Mouse (Mus musculus) frontal cortex, postnatal 25 days (tissue): Measurements from ENCODE around the gene Ncoa5.

Experiments used
- DNase-seq, 2 experiments: peaks; one replicate each; pipeline ENCODE4 v3.0.0; 2022; ENCODE audit warnings: low spot score in 2 of 2

Gene Ncoa5

DNA sequence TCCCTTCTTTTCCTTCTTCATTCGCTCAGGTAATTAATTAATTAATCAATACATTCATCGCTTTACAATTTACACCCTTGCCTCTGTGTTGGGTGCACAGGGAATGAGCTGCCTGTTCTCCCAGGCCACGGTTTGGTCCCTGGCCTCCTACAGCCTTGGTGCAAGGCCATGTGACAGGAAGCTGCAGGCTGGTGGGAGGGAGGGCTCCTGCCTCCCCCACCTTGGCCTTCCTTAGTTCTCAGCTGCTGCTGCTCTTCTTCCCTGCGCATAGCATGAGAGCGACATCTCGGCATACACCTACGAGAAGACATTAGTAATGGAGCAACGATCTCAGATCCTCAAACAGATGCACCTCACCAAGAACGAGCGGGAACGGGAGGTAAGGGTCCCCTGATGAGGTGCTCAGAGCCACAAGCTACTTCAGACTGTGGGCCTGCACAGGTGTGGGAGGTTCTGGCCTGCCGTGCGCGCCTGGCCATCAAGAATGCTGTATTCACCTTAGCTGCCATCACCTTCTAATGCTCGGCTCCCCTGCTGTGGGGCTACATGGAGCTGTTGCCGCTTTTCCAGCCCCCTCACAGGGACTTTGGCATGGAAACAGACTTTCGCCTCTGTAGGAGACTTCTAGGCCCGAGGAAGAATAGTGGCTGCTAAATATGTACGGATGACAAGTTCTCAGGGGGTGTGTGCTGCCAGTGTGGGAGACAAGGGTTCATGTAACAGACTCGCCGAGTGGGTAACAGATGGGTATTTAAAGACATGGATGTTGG, 39.8 kb downstream of the Ncoa5 start:
- DNase-seq = no peak

DNA sequence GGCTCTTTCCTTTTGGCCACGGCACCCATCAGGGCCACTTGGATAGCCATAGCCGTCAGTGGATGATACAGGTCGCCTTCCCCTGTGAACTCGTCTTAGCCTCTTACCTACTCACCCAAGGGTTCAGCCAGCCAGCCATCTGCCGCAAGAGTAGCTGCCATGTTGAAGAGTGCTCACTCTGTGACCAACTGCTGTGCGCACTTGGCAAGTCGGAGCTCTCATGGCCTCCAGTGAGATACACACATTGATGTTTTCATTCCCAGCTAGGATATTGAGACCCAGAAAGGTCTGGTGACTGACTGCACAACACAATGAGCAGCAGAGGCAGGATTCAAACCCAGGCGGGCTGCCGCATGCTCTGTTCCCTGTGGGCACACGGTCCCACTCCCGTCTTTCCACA, 40.5 kb downstream of the Ncoa5 start:
- DNase-seq = no peak

DNA sequence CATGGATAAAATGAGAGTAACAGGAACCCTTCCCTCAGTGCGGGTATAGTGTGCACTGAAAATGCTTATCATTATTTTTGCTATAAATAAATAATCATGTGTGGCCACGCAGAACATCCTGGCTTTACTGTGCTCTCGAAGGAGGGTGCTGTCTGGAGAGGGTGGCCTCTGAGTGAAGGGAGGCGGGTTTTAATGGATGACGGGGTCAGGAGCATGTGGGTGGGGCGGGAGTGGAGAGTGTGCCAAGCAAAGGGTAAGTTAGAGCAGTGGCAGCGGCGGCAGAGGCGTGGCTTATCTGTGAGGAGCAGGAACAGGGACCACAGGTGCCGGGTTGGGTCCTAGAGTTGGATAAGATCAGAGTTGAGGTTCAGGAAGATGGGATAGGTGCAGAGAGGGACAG, 42.9 kb downstream of the Ncoa5 start:
- DNase-seq = no peak

DNA sequence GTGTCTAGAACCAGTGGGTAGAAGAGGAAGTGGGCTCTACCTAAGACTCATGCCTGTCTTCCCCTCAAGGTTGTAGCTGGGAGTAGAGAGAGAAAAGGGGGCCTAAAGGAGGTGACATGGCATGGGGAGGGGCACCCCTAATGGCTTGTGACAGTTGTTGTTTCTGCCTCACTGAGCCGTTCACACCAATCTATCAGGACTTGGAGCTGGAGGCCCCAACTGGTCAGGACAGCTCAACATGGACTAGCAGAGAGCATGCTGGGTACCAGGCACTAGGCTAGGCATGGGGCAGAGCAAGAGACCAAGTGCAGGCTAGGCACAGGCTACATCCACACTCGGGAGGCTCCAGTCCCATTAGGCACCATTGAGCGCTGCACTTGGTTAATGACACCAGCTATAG, 43.6 kb downstream of the Ncoa5 start:
- no peak for DNase-seq

DNA sequence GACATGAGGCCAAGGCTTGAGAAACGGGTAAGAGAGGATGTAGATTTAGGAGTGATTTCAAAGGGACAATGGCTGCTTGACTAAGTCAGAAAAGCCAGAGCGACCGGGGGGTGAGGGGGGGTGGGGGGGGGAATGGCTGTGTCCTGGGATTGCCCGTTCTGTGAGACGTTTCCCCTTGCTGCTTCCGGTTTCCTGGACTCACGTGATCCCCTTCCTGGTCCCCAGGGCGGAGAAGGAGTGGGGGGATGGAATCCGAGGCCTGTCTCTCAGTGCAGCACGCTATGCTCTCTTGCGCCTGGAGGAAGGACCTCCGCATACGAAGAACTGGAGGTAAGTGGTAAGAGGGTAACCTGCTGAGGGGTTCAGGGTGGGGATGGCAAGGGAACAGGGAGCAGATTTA, 45.9 kb downstream of the Ncoa5 start:
- DNase-seq = no peak

DNA sequence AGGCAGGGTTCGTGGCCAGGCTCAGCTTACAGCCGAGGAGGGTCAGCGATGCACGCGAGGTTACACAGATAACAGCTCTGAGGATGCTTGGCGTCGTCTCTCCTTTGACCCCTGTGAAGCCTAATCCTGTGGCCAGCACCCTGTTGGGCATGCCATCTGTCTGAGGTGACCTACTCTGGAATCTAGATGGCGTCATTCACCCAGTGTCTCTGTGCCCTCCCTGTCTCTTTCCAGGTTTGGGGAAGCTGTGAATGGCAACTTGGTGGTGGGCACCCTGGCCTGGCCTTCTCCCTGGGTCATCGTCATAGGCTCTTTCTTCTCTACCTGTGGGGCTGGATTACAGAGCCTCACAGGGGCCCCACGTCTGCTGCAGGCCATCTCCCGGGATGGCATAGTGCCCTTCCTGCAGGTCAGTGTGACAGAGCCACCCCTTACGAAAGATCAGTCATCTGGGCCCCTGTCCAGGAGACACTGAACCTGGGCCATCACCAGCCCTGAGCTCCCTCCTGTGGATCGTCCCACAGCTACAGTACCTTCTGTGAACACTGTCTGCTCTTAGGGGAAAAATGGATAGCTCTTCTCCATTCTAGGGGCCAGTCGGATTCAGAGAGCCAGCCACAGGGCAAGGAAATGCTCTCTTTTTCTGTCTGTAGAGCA, 48.2 kb downstream of the Ncoa5 start:
- DNase-seq = no peak

DNA sequence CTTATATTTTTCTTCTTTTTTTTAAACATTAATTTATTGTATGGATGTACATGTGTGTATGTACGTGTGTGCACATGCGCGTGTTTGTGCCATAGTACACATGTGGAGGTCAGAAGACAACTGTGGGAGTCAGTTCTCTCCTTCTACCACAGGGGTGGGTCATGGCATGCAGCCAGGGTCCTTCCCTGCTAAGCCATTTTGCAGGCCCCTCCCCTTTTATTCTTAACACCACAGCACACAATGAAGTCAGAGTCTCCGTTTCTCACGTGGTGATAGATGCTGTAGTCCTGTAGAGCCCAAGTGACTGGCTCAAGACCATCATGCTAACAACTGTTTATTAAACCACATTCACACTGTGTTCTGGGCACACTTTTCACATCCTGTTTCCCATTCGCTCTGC, 48.7 kb downstream of the Ncoa5 start:
- DNase-seq = no peak

DNA sequence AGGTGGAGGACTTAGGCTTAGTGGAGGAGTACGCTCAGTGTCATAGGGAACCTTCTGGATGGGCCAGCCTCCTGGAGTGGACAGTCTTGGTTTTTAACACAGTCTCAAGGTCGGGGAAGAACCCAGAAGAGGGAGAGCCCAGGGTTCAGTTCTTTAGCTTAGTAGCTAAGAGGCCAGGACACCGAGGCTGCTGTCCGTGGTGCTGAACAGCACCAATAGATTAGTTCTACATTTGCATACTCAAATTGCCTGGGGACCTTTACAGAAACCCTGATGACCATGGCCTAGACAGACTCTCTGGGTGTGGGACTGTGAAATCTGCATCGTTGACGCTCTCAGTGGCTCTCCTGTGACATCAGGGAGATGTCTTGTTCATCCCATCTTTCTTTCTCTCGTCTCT, 54.9 kb downstream of the Ncoa5 start:
- DNase-seq = no peak

DNA sequence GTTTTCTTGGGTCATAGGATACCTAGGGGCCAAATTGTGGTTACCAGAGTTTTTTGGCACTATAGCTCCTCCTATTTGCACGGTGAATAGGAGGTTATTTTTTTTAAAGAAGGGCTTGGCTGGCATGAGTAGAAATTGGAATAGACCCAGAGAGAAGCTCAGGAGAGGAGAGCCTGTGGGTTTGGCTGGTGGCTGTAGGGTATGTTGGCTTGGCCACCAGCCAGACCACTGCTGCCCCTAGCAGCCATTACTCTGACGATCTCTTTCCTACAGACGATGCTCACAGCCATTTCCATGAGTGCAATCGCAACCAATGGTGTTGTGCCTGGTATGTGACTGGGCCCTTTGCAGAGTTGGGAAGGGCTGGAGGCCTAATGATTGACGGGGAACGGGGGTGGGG, 59.1 kb downstream of the Ncoa5 start:
- DNase-seq = no peak

DNA sequence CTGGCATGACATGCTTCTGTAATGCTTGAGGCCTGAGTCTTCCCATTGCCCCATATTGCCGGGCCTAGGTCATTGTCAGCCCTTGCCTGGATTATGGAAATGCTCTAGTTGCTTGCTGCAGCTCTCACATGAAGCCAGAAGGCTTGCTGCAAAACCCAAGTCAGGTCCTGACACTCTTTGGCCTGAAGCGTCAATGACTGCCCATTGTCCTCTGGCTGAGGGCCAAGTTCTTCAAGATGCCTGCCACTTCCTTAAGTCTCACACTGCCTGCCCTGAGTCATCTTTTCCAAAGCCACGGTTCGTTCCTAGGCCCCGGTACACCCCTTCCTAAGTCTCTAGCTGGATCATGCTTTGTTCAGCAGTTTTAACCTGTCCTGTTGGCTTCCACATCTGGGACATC, 62.0 kb downstream of the Ncoa5 start:
- DNase-seq = no peak

DNA sequence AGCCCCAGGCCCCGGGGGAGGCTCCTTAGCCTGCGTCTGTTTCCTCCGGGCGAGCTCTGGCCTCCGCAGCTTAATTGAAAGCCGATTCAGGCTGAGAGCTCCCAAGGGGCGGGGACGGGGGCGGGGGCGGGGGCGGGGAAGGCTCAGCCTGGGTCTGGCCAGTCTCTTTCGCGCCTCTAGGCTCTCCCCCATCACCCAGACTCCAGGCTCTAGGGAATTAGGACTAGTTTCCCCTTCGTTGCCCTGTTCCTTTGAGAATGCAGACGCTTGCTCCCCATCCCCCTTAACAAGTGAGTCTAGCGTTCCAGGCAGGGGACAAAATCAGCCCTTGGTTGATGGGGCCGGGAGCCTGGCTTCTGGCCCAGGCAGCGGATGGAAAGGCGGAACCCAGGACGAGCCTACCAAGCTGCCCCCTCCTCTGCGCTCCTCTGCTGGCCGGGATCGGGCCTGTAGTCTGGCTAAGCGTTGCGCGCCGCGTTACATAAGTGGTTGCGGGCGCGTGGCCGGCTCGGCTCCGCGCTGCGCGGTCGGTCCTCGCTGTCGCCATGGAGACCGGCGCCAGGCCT, 64.0 kb downstream of the Ncoa5 start:
- DNase-seq = peak in 1 of 2 experiments; percentile 51

DNA sequence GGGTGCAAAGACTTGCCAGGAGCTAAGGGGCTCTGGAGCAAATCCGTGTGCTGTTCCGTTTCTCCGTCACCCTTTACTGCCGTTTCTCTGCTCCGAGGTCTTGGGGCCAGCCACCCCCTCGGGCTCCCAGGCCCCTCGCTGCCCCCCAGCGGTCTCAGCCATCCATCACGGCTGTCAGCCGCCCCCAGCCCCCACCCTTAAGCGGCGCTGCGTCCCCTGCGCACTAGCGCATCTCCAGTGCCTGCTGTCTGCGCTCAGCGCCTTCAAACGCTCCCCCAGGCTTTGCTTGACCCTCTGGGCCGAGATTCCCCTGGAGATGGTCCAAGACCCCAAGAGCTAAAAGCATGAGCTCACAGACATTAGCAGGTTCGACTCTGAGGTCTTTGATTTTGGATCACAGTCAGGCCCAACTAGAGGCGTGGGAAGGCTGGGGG, 65.3 kb downstream of the Ncoa5 start:
- no peak for DNase-seq

DNA sequence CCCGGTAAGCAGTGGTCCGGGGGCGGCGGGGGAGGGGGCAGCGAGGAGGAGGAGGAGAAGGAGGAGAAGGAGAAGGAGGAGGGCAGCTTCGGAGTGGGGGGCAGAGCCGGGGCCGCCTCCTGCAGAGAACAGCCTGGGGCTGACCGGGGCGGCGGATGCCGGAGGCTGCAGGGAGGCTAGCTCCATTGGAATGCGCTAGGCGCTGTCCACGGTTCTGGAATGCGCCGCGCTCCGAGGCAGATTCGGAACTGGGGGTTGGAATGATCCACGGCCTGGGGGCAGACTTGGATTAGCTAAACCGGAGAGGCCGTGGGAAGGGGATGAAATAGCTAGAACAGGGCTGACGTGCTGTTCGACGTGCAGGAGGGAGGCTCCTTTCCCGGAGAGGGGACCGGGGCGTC, 66.2 kb downstream of the Ncoa5 start:
- DNase-seq = peak in 1 of 2 experiments; percentile 43

DNA sequence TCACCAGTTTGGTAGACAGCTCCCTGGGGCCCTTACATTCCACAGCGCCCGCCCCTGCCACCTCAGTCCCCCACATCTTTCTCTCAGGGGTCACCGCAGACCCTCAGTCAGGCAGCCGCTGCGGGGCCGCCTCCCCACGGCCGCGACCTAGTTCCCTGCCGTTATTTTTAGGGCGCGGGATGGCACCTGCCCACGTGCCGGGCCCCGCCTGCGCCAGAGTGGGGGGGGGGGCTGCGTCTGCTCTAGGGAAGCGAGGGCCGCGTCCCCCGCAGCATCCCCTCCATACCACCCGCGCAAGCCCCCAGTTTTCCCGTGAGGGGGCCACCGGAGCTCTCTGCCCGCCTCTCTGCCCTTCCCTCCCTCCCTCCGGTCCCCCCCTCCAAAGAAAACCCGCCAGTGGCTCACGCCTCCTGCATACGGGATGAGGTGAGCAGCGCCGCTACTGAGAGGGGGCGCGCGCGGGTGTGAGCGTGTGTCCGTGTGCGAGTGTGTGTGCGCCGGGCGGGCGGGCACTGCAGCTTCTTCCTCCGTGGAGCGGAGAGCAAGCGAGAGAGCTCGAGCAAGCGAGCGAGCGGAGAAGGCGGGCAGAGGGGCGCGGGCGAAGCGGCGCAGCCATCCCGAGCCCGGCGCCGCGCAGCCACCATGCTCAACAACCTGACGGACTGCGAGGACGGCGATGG, 66.8 kb downstream of the Ncoa5 start:
- peak; percentile 51 to 63 for DNase-seq

DNA sequence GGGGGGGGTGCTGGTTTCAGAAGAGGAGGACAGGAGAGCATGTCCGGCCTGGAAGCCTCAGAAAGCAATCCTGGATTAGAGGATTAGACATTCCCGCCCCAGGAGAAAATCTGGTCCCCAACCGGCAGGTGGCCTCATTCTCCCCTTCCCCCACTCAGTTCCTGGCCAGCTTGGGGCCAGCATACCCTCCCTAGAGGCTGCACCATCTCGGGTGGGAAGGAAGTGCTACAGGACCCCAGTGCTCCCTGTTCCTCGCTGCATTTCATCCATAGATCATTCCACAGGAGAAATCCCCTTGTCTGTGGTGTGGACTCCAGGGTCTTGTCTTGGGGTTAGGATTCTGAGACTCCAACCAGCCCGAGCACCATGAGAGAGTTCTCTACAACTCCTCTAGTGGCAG, 67.5 kb downstream of the Ncoa5 start:
- DNase-seq = no peak

DNA sequence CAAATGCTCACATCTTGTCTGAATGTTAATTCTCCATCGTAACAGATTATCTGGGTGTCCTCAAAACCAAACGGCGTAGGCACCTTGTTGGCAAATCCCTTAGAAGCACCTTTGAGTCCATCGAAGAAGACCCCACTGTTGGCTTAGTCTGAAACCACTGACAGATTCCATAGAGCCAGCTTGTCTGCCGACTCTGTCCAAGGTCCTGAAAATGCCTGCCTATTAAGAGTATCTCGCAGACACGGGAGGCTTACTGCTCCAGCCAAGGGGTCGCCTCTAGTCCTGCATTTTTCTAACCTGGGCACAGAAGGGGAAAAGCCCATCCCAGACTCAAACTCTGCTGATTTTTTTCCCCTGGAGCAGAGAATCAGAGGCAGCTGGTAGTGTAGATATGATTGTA, 68.3 kb downstream of the Ncoa5 start:
- no peak for DNase-seq

DNA sequence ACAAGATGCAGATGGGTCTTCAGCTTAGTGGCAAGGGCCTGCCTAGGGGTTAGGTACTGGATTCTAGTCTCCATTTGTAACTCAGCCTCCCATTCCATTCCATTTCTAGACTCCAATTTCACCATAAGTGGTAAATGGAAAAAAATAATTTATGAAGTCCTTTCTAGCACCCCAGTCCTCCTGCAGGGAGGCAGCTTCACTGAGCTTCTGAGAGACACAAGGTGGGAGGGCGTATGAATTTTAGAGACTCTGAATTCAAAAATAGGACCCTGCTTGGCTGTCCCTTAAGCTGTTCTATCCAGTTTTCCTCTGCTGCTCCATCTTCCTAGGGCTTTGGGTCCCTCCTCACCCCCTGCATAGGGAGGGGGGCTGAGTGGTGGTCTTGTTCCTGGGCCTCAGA, 69.7 kb downstream of the Ncoa5 start:
- DNase-seq = no peak

DNA sequence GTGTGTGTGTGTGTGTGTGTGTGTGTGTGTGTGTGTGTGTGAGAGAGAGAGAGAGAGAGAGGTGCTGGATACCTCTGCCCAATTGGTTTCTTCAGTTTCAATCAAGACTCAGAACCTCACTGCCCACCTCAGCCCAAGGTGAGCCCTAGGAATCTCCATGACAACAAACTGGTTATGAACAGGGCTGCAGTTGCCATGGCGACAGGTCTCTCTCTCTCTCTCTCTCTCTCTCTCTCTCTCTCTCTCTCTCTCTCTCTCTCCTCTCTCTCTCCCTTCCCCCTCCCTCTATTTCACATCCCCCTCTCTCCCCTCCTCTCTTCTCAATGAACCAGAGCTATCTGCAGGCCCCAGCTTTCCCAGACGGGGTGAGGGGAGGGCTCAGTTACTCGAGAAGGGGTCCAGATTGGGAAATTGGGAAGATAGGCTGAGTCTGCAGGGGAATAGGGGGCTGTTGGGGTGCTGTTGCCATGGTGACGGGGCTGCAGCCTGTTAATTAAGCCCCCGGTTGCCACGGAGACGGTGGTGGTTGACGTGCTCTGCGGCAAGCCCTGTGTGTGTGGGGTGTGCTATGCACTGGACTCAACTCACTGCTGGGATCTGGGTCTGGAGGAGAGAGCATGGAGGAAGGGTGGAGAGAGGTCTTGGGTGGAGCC, 70.3 kb downstream of the Ncoa5 start:
- DNase-seq = no peak

DNA sequence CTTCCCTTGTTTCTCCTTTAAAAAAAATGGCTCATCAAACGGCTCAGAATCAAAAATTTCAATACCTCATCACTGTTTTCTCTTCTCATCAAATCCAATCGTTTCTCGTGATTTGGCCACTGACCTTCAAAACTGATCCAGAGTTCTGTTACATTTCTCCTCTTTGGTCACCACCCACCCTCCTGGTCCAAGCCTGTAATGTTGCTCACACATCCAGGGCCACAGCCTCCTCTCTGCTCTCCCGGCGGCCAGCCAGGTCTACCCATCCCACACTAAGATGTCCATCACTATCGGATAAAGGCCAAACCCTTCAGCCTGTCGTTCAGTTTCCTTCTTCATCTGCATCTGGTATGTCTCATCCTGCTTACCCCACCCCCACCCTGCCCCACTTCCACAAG, 72.5 kb downstream of the Ncoa5 start:
- DNase-seq = no peak

DNA sequence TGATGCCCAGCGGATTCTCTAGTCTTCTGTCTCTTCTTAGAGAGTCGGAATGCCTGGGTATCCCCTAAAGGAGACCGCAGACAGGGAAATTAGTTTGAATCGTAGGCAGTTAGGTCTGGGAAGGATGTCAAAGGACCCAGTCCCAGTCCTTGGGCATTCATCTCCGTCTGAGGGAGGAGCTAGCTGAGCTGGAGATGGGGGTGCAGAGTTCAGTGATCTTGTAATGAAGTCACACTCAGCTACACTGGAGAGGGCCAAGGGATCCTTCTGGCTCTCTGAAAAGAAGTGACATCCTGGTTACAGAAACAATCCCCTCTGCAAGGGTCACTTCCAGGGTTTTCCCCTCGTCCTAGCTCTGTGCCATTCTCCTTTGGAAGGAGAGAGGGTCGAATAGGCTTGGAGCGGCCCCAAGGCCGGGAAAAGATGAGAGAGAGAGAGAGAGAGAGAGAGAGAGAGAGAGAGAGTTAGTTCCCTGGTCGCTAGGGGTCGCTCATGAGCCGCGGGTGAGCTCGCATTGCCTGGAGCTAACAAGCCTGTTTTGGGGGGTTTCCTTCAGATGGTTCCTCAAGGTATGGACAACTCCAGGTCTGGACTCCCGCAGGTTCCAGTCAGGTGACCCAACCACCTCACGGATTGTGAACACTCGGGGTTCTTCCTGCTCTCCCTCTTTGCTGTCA, 73.0 kb downstream of the Ncoa5 start:
- peak; percentile 61 to 65 for DNase-seq

DNA sequence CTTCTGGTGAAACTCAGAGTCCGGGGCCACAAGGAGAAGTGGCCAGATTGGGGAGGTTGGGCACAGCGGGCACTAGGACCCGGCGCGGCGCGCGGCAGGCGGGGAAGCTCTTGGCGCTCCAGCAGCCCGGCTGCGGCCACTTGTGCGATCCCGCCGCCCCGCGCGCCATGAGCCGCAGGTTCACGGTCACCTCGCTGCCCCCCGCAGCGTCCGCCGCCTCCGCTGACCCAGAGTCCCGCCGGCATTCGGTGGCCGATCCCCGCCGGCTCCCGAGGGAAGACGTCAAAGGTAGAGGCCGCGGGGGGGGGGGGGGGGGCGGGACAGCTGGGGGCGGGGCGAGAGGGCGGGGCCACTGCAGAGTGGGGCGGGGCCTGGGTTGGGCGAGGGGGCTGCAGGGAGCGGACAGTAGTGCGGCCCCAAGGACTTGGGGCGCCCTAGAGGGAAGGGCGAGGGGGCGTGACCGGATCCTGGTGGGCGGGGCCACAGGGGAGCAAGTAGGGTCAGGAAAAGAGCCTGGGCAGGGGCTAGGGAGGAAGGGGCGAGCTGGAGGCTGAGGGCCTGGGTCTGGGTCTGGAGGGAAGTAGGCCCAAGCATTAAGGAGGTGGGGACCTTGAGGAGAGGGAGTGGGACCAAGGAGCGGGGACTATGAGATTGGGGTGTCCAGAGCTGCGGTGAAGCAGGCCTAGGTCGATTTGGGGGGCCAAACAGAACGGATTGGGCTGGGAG, 73.8 kb downstream of the Ncoa5 start, which contains the start of gene Slc12a5:
TSS of gene Slc12a5 (plus strand) at position 87 of the 726 bp plus-strand sequence.
- no peak for DNase-seq
